In the genomic region with DNA sequence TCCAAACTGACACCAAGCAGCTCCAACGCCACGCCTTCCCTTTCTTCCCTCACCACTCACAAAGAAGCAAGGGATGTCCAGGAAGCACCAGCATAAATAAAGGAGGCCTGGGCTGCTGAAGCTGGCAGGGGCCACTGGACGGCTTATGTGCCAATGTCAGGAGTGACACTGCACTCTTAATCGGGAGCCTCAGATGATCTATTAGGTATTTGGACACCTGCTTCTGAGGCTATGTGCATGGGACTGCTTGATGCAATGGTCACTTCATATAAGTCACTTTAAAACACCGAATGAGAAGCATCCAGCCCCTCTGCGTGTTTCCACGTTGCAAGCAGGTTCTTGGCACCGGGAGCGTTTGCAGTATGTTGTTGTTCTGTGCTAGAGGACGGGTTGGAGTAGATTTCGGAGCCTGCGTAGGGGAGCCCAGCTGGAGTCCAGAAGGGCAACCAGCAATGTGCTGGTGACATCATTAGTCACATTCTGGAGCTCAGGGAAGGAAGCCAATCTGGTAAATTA, we compare ENCODE assay signal across 10 mouse cellular contexts.
DNase-seq lines count a peak whose midpoint lies in the region; ATAC-seq and TF ChIP-seq lines count a peak whose summit lies in the region.
"Had no signal": no experiment of that assay in that cellular context is flagged by ENCODE, and none has a peak within 500 bp of the region (broad histone marks: within the 10 kb centered on the region; RNA-seq: fewer than 3 reads in every experiment).

No protein-coding gene starts in this region.

- H3K27me3 ChIP-seq in liver, adult 2 months (ENCODE audit: control insufficient read depth, insufficient read depth, low read length) = no peaks in the 10 kb centered on the region
- no peaks in the 10 kb centered on the region for H3K27me3 ChIP-seq in forebrain, embryonic 14.5 days (replicated peaks; ENCODE audit: control insufficient read depth, insufficient read depth, low read length)
- H3K27me3 ChIP-seq: embryonic facial prominence, embryonic 13.5 days had no signal

- H3K4me3 ChIP-seq in liver, adult 2 months (ENCODE audit: insufficient read depth, low read depth, low read length) = no peak overlapping the region
- H3K4me3 ChIP-seq in forebrain, embryonic 14.5 days (ENCODE audit: low read depth, low read length) = no peak overlapping the region
- H3K4me3 ChIP-seq: embryonic facial prominence, embryonic 13.5 days; myocyte had no signal

- DNase-seq in liver, adult 2 months (ENCODE audit: extremely low read depth, low read depth, low spot score) = peak; percentile 41
- DNase-seq in liver = no peak
- DNase-seq in forebrain, embryonic 14.5 days (ENCODE audit: low spot score) = peak; percentile 92
- peak; percentile 79 to 84 for DNase-seq in layer of hippocampus, postnatal 36 days
- peak; percentile 24 for DNase-seq in right cerebral cortex, postnatal 14 days
- DNase-seq in adrenal gland, adult 2 months = no peak
- no peak for DNase-seq in adipocyte (ENCODE audit: low spot score)
- no peak for DNase-seq in thymus, postnatal 14 days

- H3K4me2 ChIP-seq in forebrain, embryonic 14.5 days (ENCODE audit: low read length) = no peak overlapping the region
- H3K4me2 ChIP-seq: embryonic facial prominence, embryonic 13.5 days had no signal

- H3K4me1 ChIP-seq in liver, adult 2 months (ENCODE audit: control insufficient read depth, insufficient read depth, low read length) = no peaks in the 10 kb centered on the region
- H3K4me1 ChIP-seq in forebrain, embryonic 14.5 days (ENCODE audit: control insufficient read depth, insufficient read depth, low read length) = no peaks in the 10 kb centered on the region
- H3K4me1 ChIP-seq: embryonic facial prominence, embryonic 13.5 days had no signal

- H3K79me2 ChIP-seq in liver, adult 2 months (ENCODE audit: control insufficient read depth, insufficient read depth, low read length) = no peaks in the 10 kb centered on the region

- H3K27ac ChIP-seq in liver, adult 2 months (replicated peaks; ENCODE audit: insufficient read depth, low read depth, low read length) = no peak overlapping the region
- peak overlapping the region; percentile 70 for H3K27ac ChIP-seq in forebrain, embryonic 14.5 days (ENCODE audit: low read depth, low read length)
- H3K27ac ChIP-seq: embryonic facial prominence, embryonic 13.5 days had no signal

- no peak for TF ChIP-seq CTCF in liver, adult 2 months (IDR thresholded peaks at IDR 0.05; ENCODE audit: low read depth, low read length)

- no peak overlapping the region for H3K9ac ChIP-seq in liver, adult 2 months (ENCODE audit: low read depth, low read length)
- no peak overlapping the region for H3K9ac ChIP-seq in forebrain, embryonic 14.5 days (ENCODE audit: low read length)
- H3K9ac ChIP-seq: embryonic facial prominence, embryonic 13.5 days had no signal

- no peak for TF ChIP-seq POLR2A in liver, adult 2 months (IDR thresholded peaks at IDR 0.05; ENCODE audit: extremely low read depth, insufficient read depth, low read length)

- no peaks in the 10 kb centered on the region for H3K9me3 ChIP-seq in forebrain, embryonic 14.5 days (replicated peaks; ENCODE audit: control insufficient read depth, low read length)
- H3K9me3 ChIP-seq: embryonic facial prominence, embryonic 13.5 days had no signal

- no peaks in the 10 kb centered on the region for H3K36me3 ChIP-seq in liver, adult 2 months (ENCODE audit: control insufficient read depth, insufficient read depth, low read length)
- H3K36me3 ChIP-seq in forebrain, embryonic 14.5 days (ENCODE audit: control insufficient read depth, insufficient read depth, low read length) = no peaks in the 10 kb centered on the region
- H3K36me3 ChIP-seq: embryonic facial prominence, embryonic 13.5 days had no signal

- 65% methylated on average over 12 of the region's 12 CpGs for WGBS in liver, adult 2 months
- 43% methylated on average over 12 of the region's 12 CpGs for WGBS in forebrain, embryonic 14.5 days

- ATAC-seq in forebrain, embryonic 14.5 days = peak; percentile 95

Comparison
In these comparisons a context has a peak if more than half of its experiments do, and no peak if none do; other contexts are left out.
1. DNase-seq: peak in liver, adult 2 months (single experiment), forebrain, embryonic 14.5 days (single experiment), layer of hippocampus, postnatal 36 days (2 of 2) and right cerebral cortex, postnatal 14 days (single experiment); none in liver (single experiment), adrenal gland, adult 2 months (single experiment), adipocyte (single experiment) and thymus, postnatal 14 days (single experiment).